Mouse (Mus musculus) E14TG2a.4 (cell line): Measurements from ENCODE around the gene Ttyh2.

Source experiments
- CTCF ChIP-seq: conservative IDR thresholded peaks from 2 replicates; pipeline ENCODE4 v1.5.1; 2014; ENCODE audit warnings: low read length
- POU5F1 ChIP-seq: IDR thresholded peaks from 2 replicates; pipeline ENCODE4 v1.6.1; 2014; ENCODE audit warnings: low read length, borderline replicate concordance

GRCm38 (mm10) chr11:114723030-114723429 is 47.8 kb downstream of the Ttyh2 start:
- no peak for TF ChIP-seq CTCF
- no peak for TF ChIP-seq POU5F1
